Mouse (Mus musculus): ENCODE measurements around the gene Cyp2j13. TPM values are rescaled to one million over a fixed set of nuclear protein-coding genes. Genes with fewer than 3 reads are reported as not detected.
"Not testable (repeated sequence)": the region's sequence is repeated elsewhere in the genome, so short reads cannot be mapped to it uniquely, and the experiment has no call there.

Cyp2j13 gene
- polyA plus RNA-seq, 1 experiment from 2014 or later: not detected

GRCm38 (mm10) chr4:96016875-96017274 lies 60.5 kb downstream of the Cyp2j13 start:
- DNase-seq (ENCODE audit: low spot score) (no peak), ATAC-seq (no peak)
- no peaks in the 10 kb centered on the region for H3K27me3 ChIP-seq (replicated peaks; ENCODE audit: control insufficient read depth, insufficient read depth, low read length)
- H3K9me3 ChIP-seq (replicated peaks; ENCODE audit: control insufficient read depth, low read length): no peaks in the 10 kb centered on the region
- 94% methylated on average over 1 of the region's 1 CpGs for WGBS
- no peak overlapping the region for H3K27ac ChIP-seq (ENCODE audit: low read depth, low read length)
- no peak overlapping the region for H3K9ac ChIP-seq (ENCODE audit: low read length)
- no peaks in the 10 kb centered on the region for H3K4me1 ChIP-seq (ENCODE audit: control insufficient read depth, insufficient read depth, low read length)
- H3K36me3 ChIP-seq (ENCODE audit: control insufficient read depth, insufficient read depth, low read length): peaks cover 18% of the 10 kb centered on the region
- no peak overlapping the region for H3K4me2 ChIP-seq (ENCODE audit: low read length)
- H3K4me3 ChIP-seq (ENCODE audit: low read depth, low read length): no peak overlapping the region

- DNase-seq (ENCODE audit: low spot score); H3K4me1 ChIP-seq (ENCODE audit: control insufficient read depth, insufficient read depth, low read length); H3K9me3 ChIP-seq (replicated peaks; ENCODE audit: control insufficient read depth, low read length); H3K27ac ChIP-seq (ENCODE audit: low read depth, low read length); H3K9ac ChIP-seq (ENCODE audit: low read length); H3K27me3 ChIP-seq (replicated peaks; ENCODE audit: control insufficient read depth, insufficient read depth, low read length); ATAC-seq; H3K4me2 ChIP-seq (ENCODE audit: low read length); H3K4me3 ChIP-seq (ENCODE audit: low read depth, low read length); H3K36me3 ChIP-seq (ENCODE audit: control insufficient read depth, insufficient read depth, low read length): not testable (repeated sequence)
- WGBS: 97% methylated on average over 17 of the region's 17 CpGs
Observed at GRCm38 (mm10) chr4:95982221-95982620, 95.1 kb downstream of the Cyp2j13 start.

Other genes starting within 250 kb of the Cyp2j13 start
- gene Hook1, start 110.3 kb downstream of the Cyp2j13 start, polyA plus RNA-seq (2014; fragmentation: Nextera tagmentation; extraction: Ambion mirVana): 44.4 and 54.0 TPM in 2 replicates
- gene Cyp2j12, start 63.6 kb upstream of the Cyp2j13 start, polyA plus RNA-seq (2014; fragmentation: Nextera tagmentation; extraction: Ambion mirVana): not detected in 2 replicates
- not detected in 2 replicates for gene Cyp2j7, start 159.1 kb upstream of the Cyp2j13 start, polyA plus RNA-seq (2014; fragmentation: Nextera tagmentation; extraction: Ambion mirVana)

Data from forebrain, embryonic 14.5 days (tissue).